Mouse (Mus musculus) liver, embryonic 14.5 days (tissue): ENCODE data around the gene Snrnp25.

Experiments
- CTCF ChIP-seq: IDR thresholded peaks from 2 replicates; pipeline ENCODE4 v1.5.1; 2016; ENCODE audit warnings: antibody characterized with exemption, low read depth, control low read depth
- EP300 ChIP-seq: IDR thresholded peaks from 2 replicates; pipeline ENCODE4 v1.6.1; 2016; ENCODE audit warnings: antibody characterized with exemption, low read depth

GRCm38 (mm10) chr11:32215372-32216162 is 10.4 kb downstream of the Snrnp25 start:
- TF ChIP-seq EP300 (no peak), CTCF (no peak)
